Mouse (Mus musculus) CD4-positive helper T cell, adult 2 months (primary cell): ENCODE results near the gene Sertad3.
"Not testable (repeated sequence)": the region's sequence is repeated elsewhere in the genome, so short reads cannot be mapped to it uniquely, and the experiment has no call there.

Experiments
- DNase-seq: peaks from one replicate; pipeline ENCODE4 v3.0.0-alpha.2; 2012; ENCODE audit warnings: low read depth, missing footprints, low spot score

The Sertad3 gene

DNA sequence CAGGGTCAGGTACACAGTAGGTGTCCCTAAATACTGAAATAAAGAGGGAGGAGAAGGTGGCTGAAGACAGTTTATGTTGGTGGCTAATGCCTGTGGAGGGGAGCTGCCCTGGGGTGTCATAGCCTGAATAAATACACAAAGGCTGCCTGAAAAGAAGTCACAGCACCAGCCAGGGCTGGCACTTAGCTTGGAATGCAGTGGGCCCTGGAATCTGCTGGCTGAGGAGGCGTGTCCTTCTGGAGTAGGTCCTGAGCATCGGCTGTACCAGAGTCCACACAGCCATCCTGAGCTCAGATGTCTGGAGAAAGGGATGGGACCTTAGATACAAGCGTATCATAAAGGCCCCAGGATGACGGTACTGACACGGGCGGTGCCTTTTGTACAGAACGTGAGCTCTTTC, 18.3 kb downstream of the Sertad3 start:
- DNase-seq: no peak

DNA sequence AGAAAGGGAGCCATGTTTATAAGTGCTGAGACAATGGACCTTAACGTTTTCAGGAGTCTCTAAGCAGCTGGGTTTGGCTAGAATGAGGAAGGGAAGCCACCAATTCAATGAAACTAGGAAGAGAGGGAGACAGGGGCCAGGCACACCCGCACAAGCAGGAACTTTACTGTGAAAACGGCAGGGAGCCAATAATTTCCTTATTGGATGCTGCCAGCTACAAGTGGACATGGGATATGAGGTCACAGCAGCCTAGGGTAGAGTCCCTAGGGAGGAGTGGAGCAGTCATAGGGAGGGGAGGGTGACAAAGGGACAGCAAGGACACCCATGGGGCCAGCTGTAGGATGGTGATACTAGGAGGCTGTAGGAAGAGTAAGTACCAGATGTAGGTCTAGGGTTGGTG, 19.5 kb downstream of the Sertad3 start:
- DNase-seq: no peak

GRCm38 (mm10) chr7:27493450-27493849, 19.9 kb downstream of the Sertad3 start:
- DNase-seq: no peak

DNA sequence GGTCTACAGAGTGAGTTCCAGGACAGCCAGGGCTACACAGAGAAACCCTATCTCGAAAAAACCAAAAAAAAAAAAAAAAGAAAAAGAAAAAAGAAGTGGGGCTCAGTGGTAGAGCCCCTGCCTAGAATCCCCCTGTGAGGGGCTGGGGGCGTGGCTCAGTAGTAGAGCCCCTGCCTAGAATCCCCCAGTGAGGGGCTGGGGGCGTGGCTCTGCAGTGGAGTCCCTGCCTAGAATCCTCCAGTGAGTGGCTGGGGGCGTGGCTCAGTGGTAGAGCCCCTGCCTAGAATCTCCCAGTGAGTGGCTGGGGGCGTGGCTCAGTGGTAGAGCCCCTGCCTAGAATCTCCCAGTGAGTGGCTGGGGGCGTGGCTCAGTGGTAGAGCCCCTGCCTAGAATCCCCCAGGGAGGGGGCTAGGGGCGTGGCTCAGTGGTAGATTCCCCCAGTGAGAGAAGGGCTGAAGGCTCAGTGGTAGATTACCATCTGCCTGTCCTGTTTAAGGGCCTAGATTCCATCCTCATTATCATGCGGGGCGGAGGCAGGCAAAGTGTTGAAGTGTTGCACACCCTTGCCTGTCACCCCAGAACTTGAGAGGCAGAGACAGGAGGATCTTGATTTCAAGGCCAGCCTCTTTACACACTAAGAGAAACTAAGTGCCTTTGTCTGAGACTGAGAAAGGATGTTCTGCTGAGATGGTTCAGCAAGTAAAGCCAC, 21.2 kb downstream of the Sertad3 start:
- not testable (repeated sequence) for DNase-seq

GRCm38 (mm10) chr7:27499036-27499435, 25.5 kb downstream of the Sertad3 start, which contains the start of gene Prx:
Gene Prx (plus strand): TSS chr7:27499324.
- no peak for DNase-seq

GRCm38 (mm10) chr7:27501620-27502019, 28.1 kb downstream of the Sertad3 start:
- DNase-seq: no peak

DNA sequence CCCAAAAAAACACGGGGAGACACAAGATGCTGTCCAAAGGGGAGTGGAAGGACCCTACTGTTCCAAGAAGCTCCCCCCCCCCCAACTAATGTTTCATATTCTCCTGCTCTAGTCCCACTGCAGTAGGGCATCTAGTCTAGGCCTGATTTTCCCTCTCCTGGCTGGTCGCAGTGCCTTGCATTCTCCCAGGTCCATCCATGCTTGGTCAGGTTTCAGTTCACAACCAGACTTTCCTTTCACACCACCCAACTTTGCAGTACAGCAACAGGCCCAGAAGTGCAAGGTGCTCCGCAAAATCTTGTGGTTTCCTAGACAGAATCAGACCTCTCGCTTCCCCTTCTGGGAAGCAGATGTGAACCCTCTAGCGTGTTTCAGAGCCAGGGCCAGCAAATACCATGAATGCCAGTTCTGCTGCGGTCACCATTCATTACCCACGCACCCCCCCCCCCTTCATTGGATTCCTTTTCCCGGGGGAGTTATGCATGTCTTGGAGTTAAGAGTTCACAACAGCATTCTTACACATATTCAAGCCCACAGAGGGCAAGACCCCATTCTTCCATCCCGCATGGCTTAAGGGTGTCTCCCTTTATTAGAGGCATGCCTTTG, 33.3 kb downstream of the Sertad3 start:
- DNase-seq: no peak

GRCm38 (mm10) chr7:27507711-27508647, 34.4 kb downstream of the Sertad3 start:
- peak; percentile 96 for DNase-seq

- peak; percentile 84 for DNase-seq
These were observed 35.1 kb downstream of the Sertad3 start for GRCm38 (mm10) chr7:27508648-27509005.

DNA sequence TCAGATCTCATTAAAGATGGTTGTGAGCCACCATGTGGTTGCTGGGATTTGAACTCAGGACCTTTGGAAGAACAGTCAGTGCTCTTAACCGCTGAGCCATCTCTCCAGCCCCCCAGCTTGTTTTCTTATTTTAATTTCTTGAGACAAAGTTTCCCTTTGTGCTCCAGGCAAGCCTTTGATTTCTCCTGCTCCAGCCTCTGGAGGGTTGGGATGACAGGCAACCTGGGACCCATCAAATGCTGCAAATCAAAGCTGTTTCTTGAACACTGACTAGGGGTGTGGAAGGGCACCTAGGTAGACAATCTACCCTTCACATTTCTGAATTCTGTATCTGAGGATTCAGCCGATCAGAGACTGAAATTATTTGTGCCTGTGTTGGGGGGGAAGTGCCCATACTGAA, 37.2 kb downstream of the Sertad3 start:
- DNase-seq: no peak

DNA sequence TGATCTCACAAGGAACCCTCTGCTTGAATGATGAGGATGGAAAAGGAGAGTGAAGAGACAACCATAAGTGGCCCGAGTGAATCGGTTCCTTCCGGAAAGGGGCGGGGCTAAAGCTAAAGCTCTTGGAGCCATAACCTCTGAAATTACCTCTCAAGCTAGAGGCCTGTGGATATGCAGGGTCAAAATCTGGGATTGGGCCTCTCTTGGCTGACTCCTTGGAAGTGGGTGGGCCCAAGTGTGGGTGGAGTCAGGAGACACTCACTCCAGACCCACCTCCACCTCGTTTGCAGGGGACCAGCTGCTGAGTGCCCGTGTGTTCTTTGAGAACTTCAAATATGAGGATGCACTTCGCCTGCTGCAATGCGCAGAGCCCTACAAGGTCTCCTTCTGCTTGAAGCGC, 41.4 kb downstream of the Sertad3 start:
- no peak for DNase-seq

DNA sequence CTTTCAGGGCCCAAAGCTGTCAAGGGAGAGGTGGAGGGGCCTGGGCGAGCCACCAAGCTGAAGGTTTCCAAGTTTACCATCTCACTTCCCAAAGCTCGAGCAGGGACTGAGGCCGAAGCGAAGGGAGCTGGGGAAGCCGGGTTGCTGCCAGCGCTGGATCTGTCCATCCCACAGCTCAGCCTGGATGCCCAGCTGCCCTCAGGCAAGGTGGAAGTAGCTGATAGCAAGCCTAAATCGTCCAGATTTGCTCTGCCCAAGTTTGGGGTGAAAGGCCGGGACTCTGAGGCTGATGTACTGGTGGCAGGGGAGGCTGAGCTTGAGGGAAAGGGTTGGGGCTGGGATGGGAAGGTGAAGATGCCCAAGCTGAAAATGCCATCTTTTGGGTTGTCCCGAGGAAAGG, 44.7 kb downstream of the Sertad3 start:
- no peak for DNase-seq

DNA sequence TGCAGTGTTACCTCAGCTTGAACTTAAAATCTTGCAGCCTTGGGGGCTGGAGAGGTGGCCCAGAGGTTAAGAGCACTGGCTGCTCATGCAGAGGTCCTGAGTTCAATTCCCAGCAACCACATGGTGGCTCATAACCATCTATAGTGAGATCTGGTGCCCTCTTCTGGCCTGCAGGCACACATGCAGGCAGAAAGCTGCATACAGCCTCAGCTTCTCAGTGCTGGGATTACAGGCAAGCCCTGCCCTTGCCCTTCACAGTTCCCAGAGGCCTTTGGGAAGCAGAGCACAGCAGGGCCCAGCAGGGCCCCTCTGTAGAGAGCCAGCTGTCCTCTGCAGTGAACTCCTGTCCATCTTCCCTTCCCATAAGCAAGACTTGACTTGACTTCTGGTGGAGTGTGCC, 46.5 kb downstream of the Sertad3 start:
- DNase-seq: no peak

- no peak for DNase-seq
These were observed 47.0 kb downstream of the Sertad3 start for GRCm38 (mm10) chr7:27520599-27520998.

GRCm38 (mm10) chr7:27522967-27523366, 49.4 kb downstream of the Sertad3 start, which contains the start of gene Hipk4:
Gene Hipk4 (plus strand): TSS chr7:27523267.
- DNase-seq: no peak

DNA sequence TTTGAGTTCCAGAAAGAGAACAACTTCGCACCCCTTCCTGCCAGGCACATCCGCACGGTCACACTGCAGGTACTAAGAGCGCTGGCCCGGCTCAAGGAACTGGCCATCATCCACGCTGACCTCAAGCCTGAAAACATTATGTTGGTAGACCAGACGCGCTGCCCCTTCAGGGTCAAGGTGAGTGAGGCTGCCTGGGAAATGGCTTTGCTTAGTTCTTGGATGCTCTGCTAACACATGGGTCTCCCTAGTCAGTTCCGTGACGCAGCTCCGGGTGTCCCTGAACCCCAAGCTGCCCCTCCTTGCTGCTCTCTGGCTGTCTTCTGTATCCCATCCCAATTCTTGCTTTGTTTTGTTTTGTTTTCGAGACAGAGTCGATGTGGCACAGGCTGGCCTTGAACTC, 50.2 kb downstream of the Sertad3 start:
- no peak for DNase-seq

GRCm38 (mm10) chr7:27526039-27526827, 52.7 kb downstream of the Sertad3 start:
- peak; percentile 78 for DNase-seq
